Comparison of ENCODE assay signal across 8 mouse cellular contexts in genomic region chr16:21946761-21947715, GRCm38 (mm10). TPM values are rescaled to one million over a fixed set of nuclear protein-coding genes. Genes with fewer than 3 reads are reported as not detected.
DNase-seq lines count a peak whose midpoint lies in the region; ATAC-seq and TF ChIP-seq lines count a peak whose summit lies in the region.

Gene Tmem41a, minus strand, starts transcription at chr16:21947552.

- peak within 1 kb of the TSS; percentile 78 for H3K9ac ChIP-seq in kidney, embryonic 14.5 days (ENCODE audit: low read depth, low read length)
- H3K9ac ChIP-seq in limb, embryonic 15.5 days = peak within 1 kb of the TSS; percentile 74

- no peak for TF ChIP-seq CTCF in bone marrow macrophage, adult 2 months (IDR thresholded peaks at IDR 0.05; ENCODE audit: low read depth, low read length)
- TF ChIP-seq CTCF in embryonic fibroblast, embryonic 13.5 days (IDR thresholded peaks at IDR 0.05; ENCODE audit: borderline replicate concordance, insufficient read depth, low read length) = no peak

- peak; percentile 98 for ATAC-seq in kidney, embryonic 14.5 days (ENCODE audit: low FRiP score, low TSS enrichment)
- peak; percentile 95 for ATAC-seq in limb, embryonic 15.5 days (ENCODE audit: insufficient number of reproducible peaks, low FRiP score, low TSS enrichment, low read depth)

- peaks cover 8% of the 10 kb centered on the region for H3K4me1 ChIP-seq in bone marrow macrophage, adult 2 months (ENCODE audit: control insufficient read depth, insufficient read depth, low read length)
- 0 out of 2 replicates have a peak, but pooled peaks cover 2% of the 10 kb centered on the region for H3K4me1 ChIP-seq in embryonic fibroblast, embryonic 13.5 days (ENCODE audit: control insufficient read depth, insufficient read depth, low read length)
- peaks cover 6% of the 10 kb centered on the region; the same call in 1 of the 2 replicates for H3K4me1 ChIP-seq in kidney, embryonic 14.5 days (ENCODE audit: control insufficient read depth, insufficient read depth, low read length)
- peaks cover 10% of the 10 kb centered on the region for H3K4me1 ChIP-seq in limb, embryonic 15.5 days

- DNase-seq in A20 (ENCODE audit: low read depth, low spot score) = peak; percentile 92
- peak; percentile 79 to 89 for DNase-seq in heart, adult 9 months (ENCODE audit: low spot score in 2 of 2)
- DNase-seq in monocyte, adult 2 months (ENCODE audit: low read depth in 1 of 2, low spot score in 2 of 2) = peak; percentile 57 to 63
- DNase-seq in spleen, postnatal 36 days (ENCODE audit: low spot score in 2 of 2) = peak; percentile 86

- peak within 1 kb of the TSS; percentile 87 for H3K4me2 ChIP-seq in kidney, embryonic 14.5 days (replicated peaks; ENCODE audit: low read depth, low read length)
- H3K4me2 ChIP-seq in limb, embryonic 15.5 days = peak within 1 kb of the TSS; percentile 86

- no peaks in the 10 kb centered on the region for H3K36me3 ChIP-seq in kidney, embryonic 14.5 days (ENCODE audit: control insufficient read depth, insufficient read depth, low read length)
- no peaks in the 10 kb centered on the region for H3K36me3 ChIP-seq in limb, embryonic 15.5 days

- peak within 1 kb of the TSS; percentile 75 for H3K4me3 ChIP-seq in bone marrow macrophage, adult 2 months (ENCODE audit: insufficient read depth, low read length)
- H3K4me3 ChIP-seq in embryonic fibroblast, embryonic 13.5 days (ENCODE audit: insufficient read depth, low read length) = peak within 1 kb of the TSS; percentile 53
- H3K4me3 ChIP-seq in kidney, embryonic 14.5 days (ENCODE audit: low read length) = peak within 1 kb of the TSS; percentile 73
- H3K4me3 ChIP-seq in limb, embryonic 15.5 days = peak within 1 kb of the TSS; percentile 82

- WGBS in kidney, embryonic 14.5 days = 2% methylated on average over 57 of the region's 63 CpGs
- WGBS in limb, embryonic 15.5 days = under 1% methylated on average over 62 of the region's 63 CpGs

- TF ChIP-seq POLR2A in bone marrow macrophage, adult 2 months (IDR thresholded peaks at IDR 0.05; ENCODE audit: borderline replicate concordance, low read depth, low read length) = 0 out of 2 replicates have a peak, but pooled peaks have one; percentile 66
- peak; percentile 87 for TF ChIP-seq POLR2A in embryonic fibroblast, embryonic 13.5 days (IDR thresholded peaks at IDR 0.05; ENCODE audit: low read depth, low read length)

- H3K27me3 ChIP-seq in kidney, embryonic 14.5 days (ENCODE audit: control insufficient read depth, insufficient read depth, low read length) = no peaks in the 10 kb centered on the region; the same call in 1 of the 2 replicates
- H3K27me3 ChIP-seq in limb, embryonic 15.5 days = no peaks in the 10 kb centered on the region

- H3K9me3 ChIP-seq in kidney, embryonic 14.5 days (ENCODE audit: control insufficient read depth, low read length) = no peaks in the 10 kb centered on the region
- no peaks in the 10 kb centered on the region for H3K9me3 ChIP-seq in limb, embryonic 15.5 days

- peak within 1 kb of the TSS; percentile 12; the same call in 1 of the 2 replicates for H3K27ac ChIP-seq in bone marrow macrophage, adult 2 months (ENCODE audit: insufficient read depth, low read depth, low read length)
- no peak within 1 kb of the TSS for H3K27ac ChIP-seq in embryonic fibroblast, embryonic 13.5 days (ENCODE audit: insufficient read depth, low read length)
- H3K27ac ChIP-seq in kidney, embryonic 14.5 days (ENCODE audit: low read depth, low read length) = no peak within 1 kb of the TSS
- peak within 1 kb of the TSS; percentile 78 for H3K27ac ChIP-seq in limb, embryonic 15.5 days

RNA-seq across cellular contexts. Expression of gene Tmem41a, which starts in this region (rescaled TPM):
- 12.1 and 12.5 TPM in 2 replicates for polyA plus RNA-seq in bone marrow macrophage, adult 2 months (2012; ENCODE audit: insufficient read depth, insufficient read length, missing spikeins)
- 13.3 and 14.3 TPM in 2 replicates for polyA plus RNA-seq in embryonic fibroblast, embryonic 13.5 days (2011; ENCODE audit: insufficient read length, low read depth, missing spikeins)
- 26.8 and 27.9 TPM in 2 replicates for polyA plus RNA-seq in kidney, embryonic 14.5 days (2014; fragmentation: Nextera tagmentation; extraction: Ambion mirVana)
- polyA plus RNA-seq in limb, embryonic 15.5 days (2015; fragmentation: Nextera tagmentation; extraction: Ambion mirVana) = 40.8 and 45.2 TPM in 2 replicates

Comparison
In these comparisons a context has a peak if more than half of its experiments do, and no peak if none do; other contexts are left out.
1. H3K27ac ChIP-seq: peak in bone marrow macrophage, adult 2 months (single experiment) and limb, embryonic 15.5 days (single experiment); none in embryonic fibroblast, embryonic 13.5 days (single experiment) and kidney, embryonic 14.5 days (single experiment).
2. Peak in every context shown above with its lines, with median percentiles within 50 percentile points of each other: DNase-seq and H3K4me3 ChIP-seq.